ENCODE assay signal across 15 mouse cellular contexts in the genomic region with DNA sequence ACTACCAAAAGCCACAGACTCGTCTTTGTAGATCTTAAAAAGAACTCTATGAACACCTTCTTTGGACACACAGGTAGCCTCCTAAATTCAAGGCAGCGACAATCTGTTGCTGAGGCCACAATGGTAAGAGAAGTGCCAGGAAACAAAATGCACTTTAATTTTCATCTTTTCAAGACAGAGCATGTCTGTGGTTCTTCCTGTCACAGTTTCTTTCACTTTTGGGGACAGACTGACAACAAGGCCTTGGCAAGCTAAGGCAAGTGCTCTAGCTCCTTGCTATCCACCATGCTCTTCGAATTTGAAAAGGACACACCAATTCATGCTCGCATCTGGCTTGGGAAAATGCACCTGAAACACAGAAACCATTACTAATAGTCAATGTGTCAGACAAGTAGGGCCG.
"Had no signal": no experiment of that assay in that cellular context is flagged by ENCODE, and none has a peak within 500 bp of the region (broad histone marks: within the 10 kb centered on the region; RNA-seq: fewer than 3 reads in every experiment).

No protein-coding gene starts in this region.

- DNase-seq: liver, postnatal 0 days; lung, adult 2 months; lung, postnatal 14 days; lung, postnatal 36 days; midbrain, embryonic 14.5 days; retina, postnatal 1 day; right cerebral cortex, adult 18-20 months; right cerebral cortex, postnatal 25 days; right cerebral cortex, postnatal 4 days; spleen, adult 18-20 months; thymus, adult 18-20 months; thymus, postnatal 14 days; thymus, postnatal 36 days had no signal

- ATAC-seq: liver, postnatal 0 days; lung, postnatal 0 days; midbrain, embryonic 16.5 days had no signal
